Mouse (Mus musculus): Measurements from ENCODE around the gene Gdf1. TPM values are rescaled to one million over a fixed set of nuclear protein-coding genes. Genes with fewer than 3 reads are reported as not detected.

Gene Gdf1
- polyA plus RNA-seq, 1 experiment from 2014 or later, result 0.16 TPM

GRCm38 (mm10) chr8:70309311-70309710 is 20.3 kb upstream of the Gdf1 start:
- Histone ChIP-seq H3K9ac (replicated peaks) (no peak overlapping the region), H3K27me3 (ENCODE audit: insufficient read depth, low read length) (no peaks in the 10 kb centered on the region), H3K4me1 (ENCODE audit: insufficient read depth) (no peaks in the 10 kb centered on the region), H3K4me3 (ENCODE audit: low read depth, low read length) (no peak overlapping the region), H3K4me2 (ENCODE audit: low read depth, low read length) (no peak overlapping the region), H3K36me3 (replicated peaks; ENCODE audit: insufficient read depth, low read length) (peaks cover 70% of the 10 kb centered on the region), H3K9me3 (ENCODE audit: low read length) (no peaks in the 10 kb centered on the region), H3K27ac (ENCODE audit: low read depth) (no peak overlapping the region)
- ATAC-seq, result peak; percentile 53; the same call in 1 of the 2 replicates
- WGBS (ENCODE audit: insufficient replicate concordance), result 36% methylated on average over 2 of the region's 2 CpGs
- TF ChIP-seq EP300 (IDR thresholded peaks at IDR 0.05; ENCODE audit: low read depth) (no peak), CTCF (IDR thresholded peaks at IDR 0.05; ENCODE audit: low read depth) (peak; percentile 78)
- DNase-seq, result peak; percentile 60

GRCm38 (mm10) chr8:70313399-70313798 is 16.2 kb upstream of the Gdf1 start:
- peaks cover 11% of the 10 kb centered on the region for H3K4me1 ChIP-seq (ENCODE audit: insufficient read depth)
- no peak overlapping the region for H3K9ac ChIP-seq (replicated peaks)
- no peak overlapping the region for H3K4me2 ChIP-seq (ENCODE audit: low read depth, low read length)
- H3K36me3 ChIP-seq (replicated peaks; ENCODE audit: insufficient read depth, low read length), result peaks cover 32% of the 10 kb centered on the region
- ATAC-seq, result no peak
- TF ChIP-seq CTCF (IDR thresholded peaks at IDR 0.05; ENCODE audit: low read depth), result no peak
- TF ChIP-seq EP300 (IDR thresholded peaks at IDR 0.05; ENCODE audit: low read depth), result no peak
- DNase-seq, result no peak
- no peaks in the 10 kb centered on the region for H3K9me3 ChIP-seq (ENCODE audit: low read length)
- no peak overlapping the region for H3K27ac ChIP-seq (ENCODE audit: low read depth)
- H3K4me3 ChIP-seq (ENCODE audit: low read depth, low read length), result no peak overlapping the region
- H3K27me3 ChIP-seq (ENCODE audit: insufficient read depth, low read length), result peaks cover 29% of the 10 kb centered on the region
- WGBS (ENCODE audit: insufficient replicate concordance), result 75% methylated on average over 2 of the region's 2 CpGs

- Histone ChIP-seq H3K4me3 (ENCODE audit: low read depth, low read length) (peak within 1 kb of the TSS; percentile 48), H3K9me3 (ENCODE audit: low read length) (no peaks in the 10 kb centered on the region), H3K4me2 (ENCODE audit: low read depth, low read length) (peak within 1 kb of the TSS; percentile 79), H3K9ac (replicated peaks) (no peak within 1 kb of the TSS), H3K27me3 (ENCODE audit: insufficient read depth, low read length) (peaks cover 29% of the 10 kb centered on the region), H3K4me1 (ENCODE audit: insufficient read depth) (peaks cover 11% of the 10 kb centered on the region), H3K36me3 (replicated peaks; ENCODE audit: insufficient read depth, low read length) (peaks cover 15% of the 10 kb centered on the region; the same call in 1 of the 2 replicates), H3K27ac (ENCODE audit: low read depth) (no peak within 1 kb of the TSS)
- no peak for TF ChIP-seq CTCF (IDR thresholded peaks at IDR 0.05; ENCODE audit: low read depth)
- no peak for TF ChIP-seq EP300 (IDR thresholded peaks at IDR 0.05; ENCODE audit: low read depth)
- DNase-seq, result peak; percentile 41
- 5% methylated on average over 65 of the region's 66 CpGs for WGBS (ENCODE audit: insufficient replicate concordance)
- ATAC-seq, result peak; percentile 49
Observed at GRCm38 (mm10) chr8:70315624-70316510, 13.8 kb upstream of the Gdf1 start, which contains the start of gene Cers1. Cers1 (plus strand) TSS chr8:70315775.

- ATAC-seq, result 0 out of 2 replicates have a peak, but pooled peaks have one; percentile 2
- TF ChIP-seq EP300 (IDR thresholded peaks at IDR 0.05; ENCODE audit: low read depth) (no peak), CTCF (IDR thresholded peaks at IDR 0.05; ENCODE audit: low read depth) (no peak)
- peaks cover 14% of the 10 kb centered on the region; the same call in 1 of the 2 replicates for H3K36me3 ChIP-seq (replicated peaks; ENCODE audit: insufficient read depth, low read length)
- H3K9ac ChIP-seq (replicated peaks), result no peak overlapping the region
- H3K9me3 ChIP-seq (ENCODE audit: low read length), result no peaks in the 10 kb centered on the region
- H3K27me3 ChIP-seq (ENCODE audit: insufficient read depth, low read length), result peaks cover 29% of the 10 kb centered on the region
- no peak overlapping the region for H3K4me2 ChIP-seq (ENCODE audit: low read depth, low read length)
- 27% methylated on average over 15 of the region's 15 CpGs for WGBS (ENCODE audit: insufficient replicate concordance)
- no peak overlapping the region for H3K4me3 ChIP-seq (ENCODE audit: low read depth, low read length)
- H3K27ac ChIP-seq (ENCODE audit: low read depth), result no peak overlapping the region
- DNase-seq, result no peak
- H3K4me1 ChIP-seq (ENCODE audit: insufficient read depth), result peaks cover 11% of the 10 kb centered on the region
Observed at GRCm38 (mm10) chr8:70316511-70317504, 12.8 kb upstream of the Gdf1 start.

- H3K27me3 ChIP-seq (ENCODE audit: insufficient read depth, low read length), result peaks cover 29% of the 10 kb centered on the region
Observed at GRCm38 (mm10) chr8:70317872-70318271, 11.7 kb upstream of the Gdf1 start.

More at GRCm38 (mm10) chr8:70317872-70318271, 11.7 kb upstream of the Gdf1 start:
- H3K9ac ChIP-seq (replicated peaks), result no peak overlapping the region
- peaks cover 11% of the 10 kb centered on the region for H3K4me1 ChIP-seq (ENCODE audit: insufficient read depth)
- DNase-seq (no peak), ATAC-seq (no peak)
- peaks cover 8% of the 10 kb centered on the region; the same call in 1 of the 2 replicates for H3K36me3 ChIP-seq (replicated peaks; ENCODE audit: insufficient read depth, low read length)
- TF ChIP-seq EP300 (IDR thresholded peaks at IDR 0.05; ENCODE audit: low read depth), result no peak
- TF ChIP-seq CTCF (IDR thresholded peaks at IDR 0.05; ENCODE audit: low read depth), result no peak
- no peak overlapping the region for H3K4me2 ChIP-seq (ENCODE audit: low read depth, low read length)
- H3K4me3 ChIP-seq (ENCODE audit: low read depth, low read length), result no peak overlapping the region
- H3K9me3 ChIP-seq (ENCODE audit: low read length), result no peaks in the 10 kb centered on the region
- no peak overlapping the region for H3K27ac ChIP-seq (ENCODE audit: low read depth)
- WGBS (ENCODE audit: insufficient replicate concordance), result 78% methylated on average over 5 of the region's 5 CpGs

Measured in liver, postnatal 0 days (tissue).